Mouse (Mus musculus) MN1 (cell line): ENCODE measurements around the gene Sh3rf3.

Experiments
- DNase-seq: peaks from one replicate; pipeline ENCODE4 v3.0.0-alpha.2; 2016; ENCODE audit warnings: low spot score

The Sh3rf3 gene

DNA sequence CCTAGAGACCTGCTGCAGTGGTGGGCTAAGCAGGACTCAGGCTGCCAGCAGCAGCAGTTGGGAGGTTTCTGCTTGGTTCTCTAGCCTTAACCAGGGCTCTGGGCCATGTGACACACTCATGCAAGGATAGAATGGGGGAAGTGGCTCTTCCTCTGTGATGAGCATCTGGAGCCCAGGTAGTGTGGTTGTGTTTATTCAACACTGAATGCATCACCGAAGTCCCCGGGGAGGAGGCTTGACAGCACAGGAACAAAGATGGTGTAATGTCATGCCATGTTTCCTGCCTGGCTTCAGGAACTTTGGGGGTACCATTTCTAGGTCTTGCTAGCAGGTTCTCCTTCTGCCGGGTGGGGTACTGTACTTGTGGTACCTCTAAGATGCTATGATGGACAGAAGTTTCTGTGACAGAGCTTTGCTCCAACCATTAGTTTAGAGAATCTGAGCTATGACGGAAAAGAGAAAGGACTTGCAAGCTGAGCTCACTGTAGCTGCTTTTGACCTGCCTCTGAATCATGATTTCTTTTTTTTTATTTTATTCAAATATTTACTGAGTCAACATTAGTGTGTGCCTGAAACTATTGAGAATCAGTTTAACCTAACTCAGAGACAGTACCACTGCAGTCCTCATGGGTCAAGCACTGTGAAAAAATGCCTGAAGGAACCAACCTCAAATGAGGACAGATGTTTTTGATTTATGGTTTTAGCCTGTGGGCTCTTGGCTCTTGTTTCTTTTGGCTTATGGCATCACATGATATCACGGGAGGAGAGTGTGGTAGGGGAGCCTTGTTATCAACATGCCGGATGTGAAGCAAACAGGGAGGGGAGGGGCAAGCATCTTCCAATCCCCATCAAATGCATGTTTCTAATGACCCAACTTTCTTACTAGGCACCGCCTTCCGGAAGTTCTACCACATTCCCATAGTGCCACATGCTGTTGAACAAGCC lies 102.4 kb downstream of the Sh3rf3 start:
- no peak for DNase-seq

- DNase-seq, result no peak
Observed at GRCm38 (mm10) chr10:58921643-58922188, 108.6 kb downstream of the Sh3rf3 start.

DNA sequence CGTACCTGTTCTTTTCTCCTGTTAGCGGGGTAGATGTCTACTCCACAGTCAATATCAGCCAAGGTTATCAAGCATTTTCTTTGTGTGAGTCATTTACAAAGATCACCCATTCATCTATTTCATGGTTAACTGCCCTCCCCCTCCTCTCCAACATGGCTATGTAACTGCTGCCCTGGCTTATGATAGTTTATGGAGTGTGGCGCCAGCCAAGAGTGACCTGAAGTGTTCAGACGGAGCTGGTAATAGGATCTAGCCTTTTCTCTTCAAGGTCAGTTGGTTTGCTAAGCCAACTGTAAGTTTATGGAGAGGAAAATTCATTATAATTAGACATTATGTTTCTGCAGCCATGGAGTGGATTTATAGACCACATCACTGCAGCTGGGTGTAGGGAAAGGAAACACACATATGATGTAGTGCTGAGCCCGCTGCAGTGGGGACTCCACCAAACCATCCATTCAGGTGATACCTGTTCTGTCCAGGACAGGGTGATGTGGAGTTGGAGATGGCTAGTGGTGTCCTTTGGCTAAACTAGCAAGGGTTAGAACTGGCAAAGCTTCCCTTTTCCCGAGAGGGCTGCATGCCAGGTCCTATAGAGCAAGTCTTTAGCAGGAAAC lies 109.2 kb downstream of the Sh3rf3 start:
- DNase-seq, result no peak

GRCm38 (mm10) chr10:58922993-58923392 lies 109.8 kb downstream of the Sh3rf3 start:
- no peak for DNase-seq

DNA sequence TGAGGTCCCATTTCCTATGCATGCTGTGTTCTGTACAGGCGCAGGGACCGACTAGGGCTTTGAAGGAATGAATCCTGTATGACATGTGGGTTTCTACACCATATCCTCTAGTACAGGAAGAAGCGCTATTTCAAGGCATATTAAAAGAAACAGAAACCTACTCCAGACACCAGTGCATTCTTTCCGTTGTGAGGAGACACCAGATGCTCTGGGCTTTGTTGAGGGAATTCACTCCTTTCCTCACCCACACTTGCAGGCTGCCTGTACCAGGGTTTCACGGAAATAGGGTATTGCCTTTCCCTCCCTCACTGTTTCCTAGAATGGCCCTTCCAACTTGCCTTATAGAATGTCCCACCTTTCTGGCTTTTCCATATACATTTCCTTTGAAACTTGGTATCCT lies 113.4 kb downstream of the Sh3rf3 start:
- no peak for DNase-seq

DNA sequence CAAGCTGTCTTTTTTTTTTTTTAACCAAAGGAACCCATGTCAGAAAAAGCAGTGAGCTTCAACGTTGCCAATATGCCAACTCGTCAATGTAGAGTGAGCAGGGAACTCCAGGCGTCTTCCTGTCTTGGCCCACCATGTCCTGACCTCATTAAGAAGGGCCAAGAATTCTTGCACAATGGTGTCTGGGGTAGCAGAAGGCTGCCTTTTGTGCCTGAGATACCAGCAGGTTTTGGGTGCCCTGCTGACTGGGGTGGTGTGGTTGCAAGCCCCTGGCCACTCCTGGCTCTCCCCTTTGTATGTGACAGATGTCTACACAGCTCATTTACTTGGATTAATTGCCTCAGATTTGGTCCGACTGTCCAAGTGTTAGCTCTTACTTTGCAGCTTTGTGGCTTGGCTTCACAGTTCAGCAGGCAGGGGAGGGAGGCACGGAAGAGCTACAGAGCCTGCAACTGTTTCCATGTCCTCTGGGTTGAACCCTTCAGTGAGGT lies 115.8 kb downstream of the Sh3rf3 start:
- no peak for DNase-seq

- no peak for DNase-seq
Observed at GRCm38 (mm10) chr10:58932151-58932773, 119.1 kb downstream of the Sh3rf3 start.

- no peak for DNase-seq
Observed at GRCm38 (mm10) chr10:58935606-58936005, 122.4 kb downstream of the Sh3rf3 start.

- DNase-seq, result no peak
Observed at GRCm38 (mm10) chr10:58936441-58936860, 123.3 kb downstream of the Sh3rf3 start.

- no peak for DNase-seq
Observed at GRCm38 (mm10) chr10:58937521-58937920, 124.4 kb downstream of the Sh3rf3 start.

DNA sequence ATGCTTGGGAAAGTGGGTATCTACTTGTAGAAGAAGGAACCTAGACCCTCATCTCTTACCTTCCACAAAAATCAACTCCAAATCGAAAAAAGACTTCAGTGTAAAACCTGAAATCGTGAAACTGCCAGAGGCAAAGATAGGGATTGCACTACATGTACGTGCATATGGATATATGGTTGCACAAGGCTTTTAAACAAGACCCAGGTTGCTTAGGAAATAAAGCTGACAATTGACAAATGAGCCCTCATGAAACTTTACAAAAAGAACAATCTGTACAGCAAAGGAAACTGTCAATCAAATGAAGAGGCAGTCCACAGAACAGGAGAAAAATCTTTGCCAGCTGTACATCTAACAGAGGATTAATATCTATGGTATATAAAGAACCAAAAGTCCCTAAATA lies 129.7 kb downstream of the Sh3rf3 start:
- DNase-seq, result no peak

- no peak for DNase-seq
Observed at GRCm38 (mm10) chr10:58943661-58944400, 130.7 kb downstream of the Sh3rf3 start.

- no peak for DNase-seq
Observed at GRCm38 (mm10) chr10:58944930-58945329, 131.8 kb downstream of the Sh3rf3 start.

GRCm38 (mm10) chr10:58949770-58950638 lies 136.8 kb downstream of the Sh3rf3 start:
- no peak for DNase-seq

DNA sequence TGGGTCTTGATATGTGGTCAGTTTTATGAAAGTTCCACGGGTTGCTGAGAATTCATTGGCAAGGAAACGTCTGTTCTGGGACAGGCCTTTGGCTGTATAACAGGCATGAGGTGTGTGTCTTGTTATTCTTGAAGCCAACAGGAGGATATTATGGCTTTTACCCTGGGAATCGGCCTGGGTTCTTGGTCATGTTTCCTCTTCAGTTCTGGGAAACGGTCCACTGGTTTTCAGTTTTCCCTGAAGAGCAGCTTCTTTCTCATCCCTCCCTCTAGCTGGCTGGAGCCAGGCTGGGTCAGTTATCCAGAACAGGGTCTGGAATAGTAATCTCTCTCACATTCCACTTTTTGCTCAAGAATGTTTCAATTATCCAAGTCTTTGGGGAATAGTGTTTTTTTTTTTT lies 147.0 kb downstream of the Sh3rf3 start:
- DNase-seq, result no peak

GRCm38 (mm10) chr10:58968236-58968635 lies 155.1 kb downstream of the Sh3rf3 start:
- DNase-seq, result no peak

- no peak for DNase-seq
Observed at GRCm38 (mm10) chr10:58969351-58969750, 156.2 kb downstream of the Sh3rf3 start.

GRCm38 (mm10) chr10:58972115-58972514 lies 159.0 kb downstream of the Sh3rf3 start:
- DNase-seq, result no peak

DNA sequence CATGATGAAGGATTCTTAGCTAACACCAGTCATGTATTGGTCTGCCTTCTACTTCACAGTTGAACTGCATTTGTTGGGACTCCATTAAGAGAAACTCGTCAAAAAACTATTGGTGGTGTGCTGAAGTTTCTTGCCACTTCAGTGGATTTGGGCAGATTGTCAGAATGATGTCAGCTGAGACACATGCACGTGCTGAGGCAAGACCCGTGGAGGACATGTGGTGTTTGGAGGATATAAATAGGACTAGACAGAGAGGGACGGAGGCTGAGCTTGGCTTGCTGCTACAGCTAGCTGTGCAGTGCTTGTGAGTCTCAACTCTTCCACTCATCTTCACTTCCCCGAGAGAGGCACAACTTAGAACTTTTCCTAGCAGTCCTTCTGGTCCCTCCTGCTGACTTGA lies 161.0 kb downstream of the Sh3rf3 start:
- DNase-seq, result no peak

DNA sequence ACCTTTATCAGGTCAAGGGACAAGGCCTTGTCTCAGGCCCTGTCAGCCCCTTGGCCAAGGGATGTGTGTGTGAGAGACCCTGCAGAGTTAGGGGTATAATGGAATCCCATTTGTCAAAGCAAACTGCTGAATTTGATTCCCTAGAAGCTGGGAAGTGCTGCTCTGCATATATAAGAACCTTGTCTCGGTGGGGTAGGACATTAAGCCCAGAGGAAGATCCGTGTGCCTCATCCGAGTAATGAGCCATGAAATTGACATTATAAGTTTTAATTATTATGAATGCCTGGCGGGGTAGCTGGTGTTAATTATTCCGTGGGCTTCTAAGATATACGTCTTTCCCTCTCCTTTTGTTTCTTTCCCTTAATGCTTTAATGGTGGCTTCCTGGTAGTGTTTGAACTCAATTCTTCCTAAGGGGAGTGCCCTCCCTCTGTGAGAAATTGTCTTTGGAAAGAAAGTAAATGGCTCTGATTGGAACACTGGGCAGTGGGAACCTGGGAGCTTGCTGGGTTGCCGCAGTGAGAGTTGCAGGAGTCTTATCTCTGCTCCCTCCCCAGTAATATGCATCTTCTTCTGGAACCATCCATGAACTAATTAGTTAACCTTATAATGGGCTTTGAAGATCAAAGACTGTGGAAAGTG lies 166.3 kb downstream of the Sh3rf3 start:
- DNase-seq, result no peak
